Mouse (Mus musculus): Measurements from ENCODE around the gene Chst3. TPM values are rescaled to one million over a fixed set of nuclear protein-coding genes. Genes with fewer than 3 reads are reported as not detected.
"Not testable (repeated sequence)": the region's sequence is repeated elsewhere in the genome, so short reads cannot be mapped to it uniquely, and the experiment has no call there.

Gene Chst3
- polyA plus RNA-seq, 1 experiment: 0.52 TPM

GRCm38 (mm10) chr10:60136935-60137334 lies 82.1 kb downstream of the Chst3 start:
- Histone ChIP-seq H3K27ac (ENCODE audit: control insufficient read depth, insufficient read depth, low read depth, low read length) (no peak overlapping the region), H3K4me1 (ENCODE audit: control insufficient read depth, insufficient read depth, low read length) (peaks cover 7% of the 10 kb centered on the region), H3K27me3 (ENCODE audit: control insufficient read depth, insufficient read depth, low read length) (no peaks in the 10 kb centered on the region), H3K4me3 (ENCODE audit: control insufficient read depth, low read depth, low read length) (no peak overlapping the region), H3K36me3 (ENCODE audit: control insufficient read depth, insufficient read depth, low read length) (no peaks in the 10 kb centered on the region)
- TF ChIP-seq CTCF (IDR thresholded peaks at IDR 0.05; ENCODE audit: control insufficient read depth, insufficient read depth, insufficient replicate concordance, low read depth, low read length): no peak
- TF ChIP-seq POLR2A (IDR thresholded peaks at IDR 0.05; ENCODE audit: control insufficient read depth, low read depth, low read length): no peak

GRCm38 (mm10) chr10:60136010-60136409 lies 83.0 kb downstream of the Chst3 start:
- H3K27me3 ChIP-seq (ENCODE audit: control insufficient read depth, insufficient read depth, low read length); H3K27ac ChIP-seq (ENCODE audit: control insufficient read depth, insufficient read depth, low read depth, low read length); H3K4me1 ChIP-seq (ENCODE audit: control insufficient read depth, insufficient read depth, low read length); H3K4me3 ChIP-seq (ENCODE audit: control insufficient read depth, low read depth, low read length); H3K36me3 ChIP-seq (ENCODE audit: control insufficient read depth, insufficient read depth, low read length): not testable (repeated sequence)

- H3K4me1 ChIP-seq (ENCODE audit: control insufficient read depth, insufficient read depth, low read length): peaks cover 7% of the 10 kb centered on the region
- no peaks in the 10 kb centered on the region for H3K36me3 ChIP-seq (ENCODE audit: control insufficient read depth, insufficient read depth, low read length)
- no peak overlapping the region for H3K27ac ChIP-seq (ENCODE audit: control insufficient read depth, insufficient read depth, low read depth, low read length)
- peak overlapping the region; percentile 42 for H3K4me3 ChIP-seq (ENCODE audit: control insufficient read depth, low read depth, low read length)
- no peak for TF ChIP-seq POLR2A (IDR thresholded peaks at IDR 0.05; ENCODE audit: control insufficient read depth, low read depth, low read length)
- TF ChIP-seq CTCF (IDR thresholded peaks at IDR 0.05; ENCODE audit: control insufficient read depth, insufficient read depth, insufficient replicate concordance, low read depth, low read length): no peak
- no peaks in the 10 kb centered on the region for H3K27me3 ChIP-seq (ENCODE audit: control insufficient read depth, insufficient read depth, low read length)
Observed at GRCm38 (mm10) chr10:60134201-60134600, 84.9 kb downstream of the Chst3 start.

GRCm38 (mm10) chr10:60133501-60133900 lies 85.6 kb downstream of the Chst3 start:
- TF ChIP-seq POLR2A (IDR thresholded peaks at IDR 0.05; ENCODE audit: control insufficient read depth, low read depth, low read length) (no peak), CTCF (IDR thresholded peaks at IDR 0.05; ENCODE audit: control insufficient read depth, insufficient read depth, insufficient replicate concordance, low read depth, low read length) (no peak)
- peaks cover 7% of the 10 kb centered on the region for H3K4me1 ChIP-seq (ENCODE audit: control insufficient read depth, insufficient read depth, low read length)
- H3K27me3 ChIP-seq (ENCODE audit: control insufficient read depth, insufficient read depth, low read length): no peaks in the 10 kb centered on the region
- H3K27ac ChIP-seq (ENCODE audit: control insufficient read depth, insufficient read depth, low read depth, low read length): no peak overlapping the region
- no peak overlapping the region for H3K4me3 ChIP-seq (ENCODE audit: control insufficient read depth, low read depth, low read length)
- no peaks in the 10 kb centered on the region for H3K36me3 ChIP-seq (ENCODE audit: control insufficient read depth, insufficient read depth, low read length)

Other genes with a start within 250 kb of the Chst3 start
- gene Ascc1, start 216.5 kb downstream of the Chst3 start, polyA plus RNA-seq (2012; rRNA removed): 97.0 and 99.2 TPM in 2 replicates
- 41.3 and 42.5 TPM in 2 replicates for gene Anapc16, start 216.1 kb downstream of the Chst3 start, polyA plus RNA-seq (2012; rRNA removed)
- 50.8 and 63.9 TPM in 2 replicates for gene Spock2, start 113.0 kb downstream of the Chst3 start, polyA plus RNA-seq (2012; rRNA removed)
- 235 and 280 TPM in 2 replicates for gene Psap, start 58.4 kb upstream of the Chst3 start, polyA plus RNA-seq (2012; rRNA removed)
- gene Vsir, start 127.6 kb upstream of the Chst3 start, polyA plus RNA-seq (2012; rRNA removed): 2.3 and 3.0 TPM in 2 replicates
- not detected in 2 replicates for gene Gm17455, start 180.5 kb upstream of the Chst3 start, polyA plus RNA-seq (2012; rRNA removed)